ENCODE assay signal across 8 mouse cellular contexts in genomic region chr10:79916808-79917531, GRCm38 (mm10). TPM values are rescaled to one million over a fixed set of nuclear protein-coding genes. Genes with fewer than 3 reads are reported as not detected.
A peak's percentile ranks its signal among the peaks of the same experiment; 100 is the strongest.
DNase-seq lines count a peak whose midpoint lies in the region; ATAC-seq lines count a peak whose summit lies in the region.

Gene Kiss1r, plus strand, starts transcription at chr10:79916971.

- peaks cover 68% of the 10 kb centered on the region for H3K4me1 ChIP-seq in hindbrain, embryonic 13.5 days (replicated peaks)

- H3K9ac ChIP-seq in hindbrain, embryonic 13.5 days, result peak within 1 kb of the TSS; percentile 97

- peaks cover 48% of the 10 kb centered on the region for H3K27me3 ChIP-seq in hindbrain, embryonic 13.5 days

- peak within 1 kb of the TSS; percentile 78 for H3K4me3 ChIP-seq in hindbrain, embryonic 13.5 days

- H3K9me3 ChIP-seq in hindbrain, embryonic 13.5 days, result no peaks in the 10 kb centered on the region

- peak within 1 kb of the TSS; percentile 97 for H3K4me2 ChIP-seq in hindbrain, embryonic 13.5 days

- WGBS in hindbrain, embryonic 13.5 days, result 4% methylated on average over 42 of the region's 42 CpGs

- H3K27ac ChIP-seq in hindbrain, embryonic 13.5 days, result peak within 1 kb of the TSS; percentile 86

- peak; percentile 90 for DNase-seq in NIH3T3 (ENCODE audit: low read depth)
- DNase-seq in cerebellum, postnatal 14 days, result peak; percentile 89 to 90
- peak; percentile 67 to 71 for DNase-seq in frontal cortex, postnatal 25 days (ENCODE audit: low spot score in 2 of 2)
- DNase-seq in layer of hippocampus, postnatal 25 days (ENCODE audit: extremely low spot score in 1 of 2, low spot score in 1 of 2), result peak; percentile 76 to 86
- peak; percentile 91 for DNase-seq in lung, postnatal 14 days
- DNase-seq in ovary, postnatal 14 days (ENCODE audit: low spot score), result peak; percentile 84
- DNase-seq in thymus, postnatal 25 days, result peak; percentile 89

- peak; percentile 72 for ATAC-seq in hindbrain, embryonic 13.5 days (ENCODE audit: low FRiP score)

- H3K36me3 ChIP-seq in hindbrain, embryonic 13.5 days, result peaks cover 13% of the 10 kb centered on the region

RNA-seq across cellular contexts. Expression of gene Kiss1r, which starts in this region (rescaled TPM):
- 2.1 and 2.3 TPM in 2 replicates for polyA plus RNA-seq in hindbrain, embryonic 13.5 days (2015; fragmentation: Nextera tagmentation; extraction: Ambion mirVana)
- 1 to 10 TPM; 6.6 to 6.7 TPM for total RNA-seq in layer of hippocampus, postnatal 25 days (2021)

Comparison
In these comparisons a context has a peak if more than half of its experiments do, and no peak if none do; other contexts are left out.
1. Peak in every context shown above with its lines: DNase-seq, ATAC-seq, H3K4me3 ChIP-seq and H3K27ac ChIP-seq.